Mouse (Mus musculus) kidney, adult 2 months (tissue): ENCODE measurements around the gene Gm20521.

ENCODE experiments used
- CTCF ChIP-seq: fragments of 200-500 bp; conservative IDR thresholded peaks from 2 replicates; pipeline ENCODE4 v1.5.1; 2011; ENCODE audit warnings: low read depth, mild to moderate bottlenecking, control low read depth, low read length, moderate library complexity, mixed read lengths; ENCODE audit not compliant: insufficient read depth, insufficient read length
- POLR2A ChIP-seq: fragments of 200-500 bp; IDR thresholded peaks from one replicate; pipeline ENCODE4 v1.6.1; 2011; ENCODE audit warnings: low read depth, low read length, control low read depth

- TF ChIP-seq CTCF (no peak), POLR2A (no peak)
Measured at GRCm38 (mm10) chr14:54857891-54858290, 25.4 kb upstream of the Gm20521 start.
